Mouse (Mus musculus) duodenum, adult 2 months (tissue): ENCODE measurements around the gene C1qtnf12. TPM values are rescaled to one million over a fixed set of nuclear protein-coding genes. Genes with fewer than 3 reads are reported as not detected.

Source experiments
- polyA plus RNA-seq: library from polyadenylated mRNA; depleted of rRNA; stranded (reverse); fragments of >200 nt; gene quantifications from 2 replicates; pipeline ENCODE4 v1.2.3, GENCODE M21; 2012; ENCODE audit warnings: low replicate concordance; rRNA removed

The C1qtnf12 gene
- 121 and 260 TPM in 2 replicates for polyA plus RNA-seq

DNA sequence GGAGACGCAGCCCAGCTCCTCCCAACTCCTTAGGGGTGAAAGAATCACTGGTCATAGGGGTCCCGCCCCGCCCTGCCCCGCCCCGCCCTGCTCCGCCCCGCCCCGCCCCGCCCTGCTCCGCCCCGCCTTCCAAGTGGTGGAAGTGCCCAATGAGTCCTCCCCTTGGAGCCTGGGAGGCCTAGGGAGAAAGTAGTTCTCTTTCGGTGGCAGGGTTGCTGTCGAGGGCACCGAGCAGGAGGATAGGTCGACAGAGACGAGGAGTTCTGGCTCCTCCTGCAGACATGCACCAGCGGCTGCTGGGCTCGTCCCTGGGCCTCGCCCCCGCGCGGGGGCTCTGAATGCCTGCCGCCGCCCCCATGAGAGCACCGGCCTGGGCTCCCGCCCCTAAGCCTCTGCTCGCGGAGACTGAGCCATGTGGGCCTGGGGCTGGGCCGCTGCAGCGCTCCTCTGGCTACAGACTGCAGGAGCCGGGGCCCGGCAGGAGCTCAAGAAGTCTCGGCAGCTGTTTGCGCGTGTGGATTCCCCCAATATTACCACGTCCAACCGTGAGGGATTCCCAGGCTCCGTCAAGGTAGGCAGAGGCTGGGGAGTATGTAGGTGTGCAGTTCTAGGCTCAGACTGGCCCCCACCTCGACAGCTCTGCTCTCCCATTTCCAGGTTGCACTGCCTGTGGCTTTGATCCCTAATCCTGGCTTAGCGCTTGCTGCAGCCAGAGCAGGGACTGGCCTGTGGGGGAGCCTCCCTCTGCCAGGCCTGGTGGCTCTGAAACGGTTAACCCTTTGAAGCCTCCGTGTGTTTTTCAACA, at the start of gene C1qtnf12:
Gene C1qtnf12, plus strand, starts transcription at position 152 of the 805 bp plus-strand sequence.

DNA sequence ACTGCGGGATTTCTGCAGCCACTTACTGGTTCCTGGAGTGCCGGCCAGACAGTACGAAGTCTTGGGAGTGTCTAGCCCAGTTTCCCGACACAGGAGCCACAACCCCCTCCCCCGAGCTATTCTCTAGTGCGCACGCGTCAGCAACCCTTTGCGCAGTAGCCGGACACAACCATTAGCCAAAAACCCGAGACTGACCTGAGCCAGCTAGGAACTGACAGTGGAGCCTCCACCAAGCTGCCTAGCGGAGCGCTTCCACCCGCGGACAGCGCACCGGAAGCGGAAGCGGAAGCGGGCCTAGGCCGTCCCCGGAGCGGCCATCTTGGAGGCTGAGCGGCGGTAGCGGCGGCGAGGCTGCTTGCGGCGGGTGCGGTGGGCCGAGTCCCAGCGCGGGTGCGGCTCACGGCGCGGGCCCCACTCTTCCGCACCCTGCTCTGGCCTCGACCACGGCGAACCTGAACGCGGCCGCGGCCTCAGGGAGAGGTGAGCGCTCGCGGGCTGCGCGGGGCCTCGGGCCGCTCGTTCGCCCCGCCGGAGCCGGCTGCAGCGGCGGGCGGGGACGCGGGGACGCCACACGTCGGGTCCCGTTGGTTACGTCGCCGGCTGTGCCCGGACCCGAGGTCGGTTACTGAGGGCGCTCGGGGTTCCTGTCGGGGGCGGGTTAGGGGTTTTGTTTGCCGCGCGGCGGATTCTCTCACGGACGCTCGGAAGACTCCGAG, 18.4 kb upstream of the C1qtnf12 start, which contains the start of gene Ube2j2:
Gene Ube2j2, plus strand, starts transcription at position 298 of the 716 bp plus-strand sequence.

DNA sequence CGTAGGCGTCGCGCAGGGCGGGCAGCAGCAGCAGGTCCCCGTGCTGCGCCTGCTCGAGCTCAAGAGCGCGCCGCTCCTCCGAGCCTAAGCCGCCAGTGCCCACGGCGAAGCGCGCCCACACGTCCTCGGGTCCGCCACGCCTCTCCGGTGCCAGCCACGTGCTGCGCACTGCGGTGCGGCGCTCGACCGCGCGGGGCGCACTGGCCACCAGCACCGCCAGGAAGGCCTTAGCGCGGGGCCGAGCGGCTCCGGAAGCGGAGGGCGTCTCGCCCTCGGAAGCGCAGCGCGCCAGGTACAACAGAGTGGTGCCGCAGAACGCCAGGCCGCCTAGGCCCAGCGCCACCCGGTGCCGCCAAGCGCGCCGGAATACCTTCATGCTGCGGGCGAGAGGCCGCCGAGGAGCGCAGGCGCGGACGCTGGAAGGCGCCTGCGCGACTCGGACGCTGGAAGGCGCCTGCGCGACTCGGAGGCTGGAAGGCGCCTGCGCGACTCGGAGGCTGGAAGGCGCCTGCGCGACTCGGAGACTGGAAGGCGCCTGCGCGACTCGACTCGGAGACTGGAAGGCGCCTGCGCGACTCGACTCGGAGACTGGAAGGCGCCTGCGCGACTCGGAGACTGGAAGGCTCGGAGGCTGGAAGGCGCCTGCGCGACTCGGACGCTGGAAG, 30.3 kb downstream of the C1qtnf12 start, which contains the start of the genes B3galt6 and Sdf4:
Gene B3galt6, minus strand, starts transcription at position 409 of the 665 bp plus-strand sequence.
Gene Sdf4, plus strand, starts transcription at position 632 of the 665 bp plus-strand sequence.

DNA sequence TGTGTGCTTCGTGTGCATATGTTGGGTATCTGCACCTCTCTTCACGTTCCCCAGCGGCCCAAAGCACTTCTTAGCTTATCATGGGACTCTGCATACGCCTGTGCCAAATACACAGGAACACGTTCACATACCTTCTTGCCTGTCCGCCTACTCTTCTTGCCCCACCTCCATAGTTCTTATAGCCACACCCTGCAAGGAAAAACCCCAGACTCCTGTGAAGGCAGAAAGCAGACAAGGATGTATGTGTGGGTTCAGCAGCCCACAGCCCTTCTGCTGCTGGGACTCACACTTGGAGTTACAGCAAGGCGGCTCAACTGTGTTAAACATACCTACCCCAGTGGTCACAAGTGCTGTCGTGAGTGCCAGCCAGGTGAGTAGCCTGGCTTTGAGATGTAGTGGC, 51.5 kb downstream of the C1qtnf12 start, which contains the start of gene Tnfrsf4:
Gene Tnfrsf4, plus strand, starts transcription at position 207 of the 400 bp plus-strand sequence.

Other genes with a start within 250 kb of the C1qtnf12 start
- 0.58 and 0.78 TPM in 2 replicates for gene Tmem240, start 227.5 kb upstream of the C1qtnf12 start, polyA plus RNA-seq
- gene Atad3a, start 201.2 kb upstream of the C1qtnf12 start, polyA plus RNA-seq = 102 and 109 TPM in 2 replicates
- gene Vwa1, start 187.6 kb upstream of the C1qtnf12 start, polyA plus RNA-seq = 19.1 and 135 TPM in 2 replicates
- gene Tmem88b, start 176.4 kb upstream of the C1qtnf12 start, polyA plus RNA-seq = 3.1 and 6.1 TPM in 2 replicates
- not detected in 2 replicates for gene Ankrd65, start 171.9 kb upstream of the C1qtnf12 start, polyA plus RNA-seq
- gene Mrpl20, start 159.4 kb upstream of the C1qtnf12 start, polyA plus RNA-seq = 32.6 and 49.9 TPM in 2 replicates
- 23.8 and 25.3 TPM in 2 replicates for gene Ccnl2, start 149.8 kb upstream of the C1qtnf12 start, polyA plus RNA-seq
- 159 and 208 TPM in 2 replicates for gene Aurkaip1, start 131.0 kb upstream of the C1qtnf12 start, polyA plus RNA-seq
- 69.2 and 97.5 TPM in 2 replicates for gene Mxra8, start 122.6 kb upstream of the C1qtnf12 start, polyA plus RNA-seq
- 142 and 173 TPM in 2 replicates for gene Dvl1, start 114.9 kb upstream of the C1qtnf12 start, polyA plus RNA-seq
- gene Tas1r3, start 99.0 kb upstream of the C1qtnf12 start, polyA plus RNA-seq = 1.1 and 1.2 TPM in 2 replicates
- 56.0 and 86.9 TPM in 2 replicates for gene Cptp, start 92.9 kb upstream of the C1qtnf12 start, polyA plus RNA-seq
- 14.6 and 19.2 TPM in 2 replicates for gene Ints11, start 92.8 kb upstream of the C1qtnf12 start, polyA plus RNA-seq
- gene Pusl1, start 70.5 kb upstream of the C1qtnf12 start, polyA plus RNA-seq = 30.9 and 65.5 TPM in 2 replicates
- 13.3 and 14.8 TPM in 2 replicates for gene Acap3, start 70.5 kb upstream of the C1qtnf12 start, polyA plus RNA-seq
- gene Ube2j2, start 18.5 kb upstream of the C1qtnf12 start, polyA plus RNA-seq = 123 and 179 TPM in 2 replicates
- gene B3galt6, start 30.3 kb downstream of the C1qtnf12 start, polyA plus RNA-seq = 5.3 and 6.9 TPM in 2 replicates
- gene Sdf4, start 30.6 kb downstream of the C1qtnf12 start, polyA plus RNA-seq = 44.0 and 69.6 TPM in 2 replicates
- gene Tnfrsf4, start 51.5 kb downstream of the C1qtnf12 start, polyA plus RNA-seq = 3.6 and 6.5 TPM in 2 replicates
- 2.5 and 3.5 TPM in 2 replicates for gene Tnfrsf18, start 63.8 kb downstream of the C1qtnf12 start, polyA plus RNA-seq
- 5.6 and 8.2 TPM in 2 replicates for gene Ttll10, start 97.1 kb downstream of the C1qtnf12 start, polyA plus RNA-seq
- 8.9 and 11.4 TPM in 2 replicates for gene 9430015G10Rik, start 147.7 kb downstream of the C1qtnf12 start, polyA plus RNA-seq
- 0.29 and 0.46 TPM in 2 replicates for gene Rnf223, start 168.2 kb downstream of the C1qtnf12 start, polyA plus RNA-seq
- 68.8 and 73.3 TPM in 2 replicates for gene Agrn, start 235.2 kb downstream of the C1qtnf12 start, polyA plus RNA-seq
- 7.9 and 66.7 TPM in 2 replicates for gene Isg15, start 238.5 kb downstream of the C1qtnf12 start, polyA plus RNA-seq
- 0.83 and 1.7 TPM in 2 replicates for gene AW011738, start 241.0 kb downstream of the C1qtnf12 start, polyA plus RNA-seq